Mouse (Mus musculus) limb, embryonic 15.5 days (tissue): ENCODE data around the gene Zfp219. TPM values are rescaled to one million over a fixed set of nuclear protein-coding genes. Genes with fewer than 3 reads are reported as not detected.

Experiments used
- ATAC-seq: fragments of 200-750 bp; cut with Nextera tagmentation; 2 replicates; pipeline ENCODE4 v1.8.0; 2017; ENCODE audit warnings: low read depth, moderate TSS enrichment; ENCODE audit not compliant: insufficient number of reproducible peaks, low FRiP score, low TSS enrichment
- H3K27ac ChIP-seq: fragments of 300-500 bp; sonication (generic); 2 replicates; pipeline ENCODE4 v1.5.1; 2015; ENCODE audit warnings: moderate library complexity, mild to moderate bottlenecking, inconsistent platforms
- H3K27me3 ChIP-seq: fragments of 300-500 bp; sonication (generic); 2 replicates; pipeline ENCODE4 v1.6.1; 2015; ENCODE audit warnings: inconsistent platforms
- H3K36me3 ChIP-seq: fragments of 300-500 bp; sonication (generic); 2 replicates; pipeline ENCODE4 v1.6.1; 2015; ENCODE audit warnings: inconsistent platforms
- H3K4me1 ChIP-seq: fragments of 300-500 bp; sonication (generic); 2 replicates; pipeline ENCODE4 v1.6.1; 2015; ENCODE audit warnings: inconsistent platforms
- H3K4me2 ChIP-seq: fragments of 300-500 bp; sonication (generic); 2 replicates; pipeline ENCODE4 v1.6.1; 2015; ENCODE audit warnings: mild to moderate bottlenecking, inconsistent platforms
- H3K4me3 ChIP-seq: fragments of 300-500 bp; sonication (generic); 2 replicates; pipeline ENCODE4 v1.5.1; 2015; ENCODE audit warnings: mild to moderate bottlenecking, inconsistent platforms
- H3K9ac ChIP-seq: fragments of 300-500 bp; sonication (generic); 2 replicates; pipeline ENCODE4 v1.6.1; 2015; ENCODE audit warnings: inconsistent platforms
- H3K9me3 ChIP-seq: fragments of 300-500 bp; sonication (generic); 2 replicates; pipeline ENCODE4 v1.6.1; 2016; ENCODE audit warnings: inconsistent platforms
- WGBS: fragments of 180-500 bp; shearing (Covaris S2); methylation state at CpG from one replicate; pipeline ENCODE4 v1.1.7; 2015; 5-methylcytosine and 5-hydroxymethylcytosine counted together
- polyA plus RNA-seq: library from polyadenylated mRNA; unstranded; fragments of >200 nt; fragmentation: Nextera tagmentation; extraction: Ambion mirVana; gene quantifications from 2 replicates; pipeline ENCODE4 v1.2.1, GENCODE M21; 2015

The Zfp219 gene
- polyA plus RNA-seq, 1 experiment from 2014 or later, result 26.7 TPM

DNA sequence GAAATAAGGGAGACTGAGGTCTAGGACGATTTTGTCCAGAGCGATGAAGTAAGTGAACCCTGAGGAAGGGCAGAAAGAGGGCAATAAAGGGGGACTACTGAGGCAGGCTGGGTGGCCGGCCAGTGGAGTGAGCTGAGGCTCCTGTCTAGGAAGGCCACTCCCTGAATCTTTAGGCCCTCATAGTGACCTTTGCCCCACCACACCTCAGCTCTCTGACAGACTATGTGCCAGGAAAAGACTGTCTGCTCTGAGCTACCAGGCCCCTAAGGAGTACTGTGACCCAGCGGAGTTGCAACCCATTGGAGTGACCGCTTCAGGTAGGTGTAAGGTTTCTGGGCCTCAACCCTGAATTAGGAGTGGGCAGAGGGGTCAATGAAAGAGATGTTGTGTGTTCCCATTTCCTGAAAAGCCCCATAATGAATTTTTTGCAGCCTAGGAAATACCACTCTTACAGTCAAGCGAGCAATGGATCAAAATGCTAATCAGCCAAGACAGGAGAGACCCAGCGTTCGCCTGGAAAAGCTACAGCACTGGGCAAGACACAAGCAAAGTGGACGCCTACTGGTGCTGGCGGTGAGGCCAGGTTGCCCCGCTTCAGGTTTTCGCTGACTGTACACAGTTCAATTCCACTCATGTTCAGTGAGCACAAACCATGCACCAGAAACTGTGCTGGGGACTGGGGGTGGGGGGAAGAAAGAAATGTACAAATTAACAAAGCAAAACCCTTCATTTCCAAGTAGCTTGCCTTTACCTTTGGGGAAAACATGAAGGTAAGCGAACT lies 3.7 kb downstream of the Zfp219 start:
- Histone ChIP-seq H3K9ac (no peak overlapping the region), H3K4me1 (peaks cover 45% of the 10 kb centered on the region), H3K9me3 (no peaks in the 10 kb centered on the region), H3K27ac (no peak overlapping the region), H3K27me3 (no peaks in the 10 kb centered on the region), H3K4me2 (no peak overlapping the region), H3K4me3 (no peak overlapping the region), H3K36me3 (no peaks in the 10 kb centered on the region)
- 79% methylated on average over 13 of the region's 13 CpGs for WGBS
- ATAC-seq, result no peak

DNA sequence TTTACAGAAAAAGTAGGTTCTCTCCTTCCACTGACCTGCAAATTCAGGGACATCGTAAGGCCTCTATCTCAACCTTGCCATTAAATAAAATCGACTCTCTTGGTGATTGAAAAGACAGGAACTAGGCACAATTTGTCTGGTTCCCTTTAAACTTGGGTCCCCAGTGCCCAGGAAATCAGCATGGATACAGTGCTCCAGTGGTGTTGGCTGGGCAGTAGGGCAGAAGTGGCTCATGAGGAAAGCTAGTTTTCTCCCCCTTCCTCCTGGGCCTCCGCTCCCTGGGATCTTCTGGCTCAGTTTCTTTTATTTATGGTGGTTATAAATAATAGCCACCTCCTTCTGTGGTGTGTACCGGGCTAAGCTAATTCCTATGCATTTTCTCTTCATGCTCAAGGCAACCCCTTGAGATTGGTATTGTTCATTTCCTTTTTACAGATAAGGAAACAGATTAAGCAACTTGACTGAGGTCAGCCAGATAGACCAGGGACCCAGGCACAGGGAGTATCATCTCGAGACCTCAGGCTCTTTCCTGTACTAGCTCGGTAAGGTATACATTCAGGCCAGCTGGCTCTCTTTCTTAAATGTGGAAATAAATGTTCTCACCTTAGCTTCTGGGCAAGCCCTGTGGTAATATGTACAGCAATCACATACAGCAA lies 5.0 kb downstream of the Zfp219 start, which contains the start of gene Tmem253:
Gene Tmem253 (plus strand): TSS at position 214 of the 656 bp plus-strand sequence.
- H3K27ac ChIP-seq, result peak within 1 kb of the TSS; percentile 91
- no peaks in the 10 kb centered on the region for H3K27me3 ChIP-seq
- peak within 1 kb of the TSS; percentile 66 for H3K4me3 ChIP-seq
- ATAC-seq, result no peak
- H3K4me1 ChIP-seq, result peaks cover 37% of the 10 kb centered on the region
- H3K4me2 ChIP-seq, result peak within 1 kb of the TSS; percentile 61
- no peaks in the 10 kb centered on the region for H3K9me3 ChIP-seq
- no peaks in the 10 kb centered on the region for H3K36me3 ChIP-seq
- peak within 1 kb of the TSS; percentile 69 for H3K9ac ChIP-seq
- 28% methylated on average over 6 of the region's 6 CpGs for WGBS

DNA sequence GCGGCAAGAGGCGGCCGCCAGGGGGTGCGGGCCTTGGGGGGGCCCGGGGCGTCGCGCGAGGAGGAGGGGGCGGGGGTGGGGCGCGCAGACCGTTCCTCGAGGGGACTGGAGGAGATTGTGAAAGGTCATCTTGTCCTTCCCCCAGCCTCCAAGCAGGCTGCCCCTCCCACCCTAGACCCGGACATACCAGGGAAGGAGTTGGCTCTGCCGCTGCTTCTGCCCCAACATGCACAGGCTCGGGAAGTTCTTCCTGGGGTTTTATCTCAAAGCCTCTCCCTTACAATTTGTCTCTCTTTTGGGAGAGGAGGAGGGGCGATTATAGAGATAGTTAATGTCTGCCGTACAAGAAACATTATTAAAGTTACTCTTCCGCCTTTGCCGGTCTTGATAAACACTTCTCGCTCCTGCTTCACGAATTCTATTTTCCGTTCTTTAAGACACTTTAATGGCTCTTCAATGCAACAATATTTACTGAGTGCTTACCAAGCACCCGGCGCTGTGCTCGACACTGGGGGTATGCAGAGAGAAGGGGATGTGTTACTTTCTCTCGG lies 5.7 kb downstream of the Zfp219 start:
- Histone ChIP-seq H3K4me3 (peak overlapping the region; percentile 66), H3K9ac (peak overlapping the region; percentile 69), H3K27ac (peak overlapping the region; percentile 91), H3K36me3 (no peaks in the 10 kb centered on the region), H3K9me3 (no peaks in the 10 kb centered on the region), H3K4me1 (peaks cover 44% of the 10 kb centered on the region), H3K27me3 (no peaks in the 10 kb centered on the region), H3K4me2 (peak overlapping the region; percentile 61)
- under 1% methylated on average over 14 of the region's 28 CpGs for whole genome bisulfite sequencing
- ATAC-seq, result 0 out of 2 replicates have a peak, but pooled peaks have one; percentile 33

DNA sequence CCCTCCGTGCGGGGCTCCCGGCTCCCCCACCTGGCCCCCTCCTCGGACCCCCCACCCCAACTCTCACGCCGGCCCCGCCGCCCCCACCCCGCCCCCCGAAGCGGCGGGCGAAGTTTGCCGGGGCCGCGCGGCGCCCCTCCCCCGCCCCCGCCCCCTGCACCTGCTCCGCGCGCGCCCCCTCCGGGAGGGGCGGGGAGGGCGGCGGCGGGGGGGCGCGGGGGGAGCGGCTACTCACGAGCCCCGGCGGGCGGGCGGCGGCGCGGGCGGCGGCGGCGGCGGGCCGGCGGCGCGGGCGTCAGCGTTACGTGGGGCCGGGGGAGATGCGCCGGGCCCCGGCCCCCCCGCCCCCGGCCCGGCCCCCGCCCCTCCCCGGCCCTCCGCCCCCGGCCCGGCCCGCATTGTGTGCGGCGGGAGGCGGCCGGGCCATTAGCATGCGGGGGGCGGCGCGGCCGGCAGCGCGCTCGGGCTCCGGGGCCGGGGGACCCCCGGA lies 6.2 kb downstream of the Zfp219 start:
- Histone ChIP-seq H3K27me3 (no peaks in the 10 kb centered on the region), H3K36me3 (peaks cover 1% of the 10 kb centered on the region; the same call in 1 of the 2 replicates), H3K4me3 (peak overlapping the region; percentile 66), H3K9ac (peak overlapping the region; percentile 69), H3K4me2 (peak overlapping the region; percentile 61), H3K27ac (peak overlapping the region; percentile 91), H3K9me3 (no peaks in the 10 kb centered on the region), H3K4me1 (peaks cover 48% of the 10 kb centered on the region)
- ATAC-seq, result 0 out of 2 replicates have a peak, but pooled peaks have one; percentile 43
- WGBS, result 0% methylated on average over 4 of the region's 80 CpGs

DNA sequence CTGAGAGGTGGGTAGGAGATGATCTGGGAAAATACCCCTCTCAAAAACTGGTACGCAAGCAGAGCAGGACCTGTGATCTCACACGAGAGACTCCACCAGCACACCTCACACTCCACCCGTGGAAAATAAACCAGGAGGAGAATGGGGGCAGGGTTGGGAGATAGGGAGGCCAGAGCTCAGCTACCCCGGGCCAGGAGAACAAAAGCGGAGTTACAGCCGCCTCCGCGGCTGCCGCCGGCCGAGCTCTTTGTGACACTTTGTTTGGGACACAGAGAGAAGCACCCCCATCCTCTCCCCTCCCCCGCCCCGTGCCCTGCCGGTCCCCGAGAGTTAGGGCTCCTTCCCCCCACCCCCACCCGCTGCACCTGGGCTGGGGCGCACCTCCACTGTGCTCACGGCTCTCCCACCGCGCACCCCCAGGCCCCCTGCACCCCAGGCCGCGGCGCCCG lies 6.7 kb downstream of the Zfp219 start:
- peak overlapping the region; percentile 66 for H3K4me3 ChIP-seq
- no peak for ATAC-seq
- peak overlapping the region; percentile 69 for H3K9ac ChIP-seq
- peak overlapping the region; percentile 91 for H3K27ac ChIP-seq
- peak overlapping the region; percentile 61 for H3K4me2 ChIP-seq
- no peaks in the 10 kb centered on the region for H3K9me3 ChIP-seq
- 1% methylated on average over 11 of the region's 24 CpGs for WGBS
- peaks cover 48% of the 10 kb centered on the region for H3K4me1 ChIP-seq
- H3K27me3 ChIP-seq, result no peaks in the 10 kb centered on the region
- peaks cover 6% of the 10 kb centered on the region; the same call in 1 of the 2 replicates for H3K36me3 ChIP-seq

DNA sequence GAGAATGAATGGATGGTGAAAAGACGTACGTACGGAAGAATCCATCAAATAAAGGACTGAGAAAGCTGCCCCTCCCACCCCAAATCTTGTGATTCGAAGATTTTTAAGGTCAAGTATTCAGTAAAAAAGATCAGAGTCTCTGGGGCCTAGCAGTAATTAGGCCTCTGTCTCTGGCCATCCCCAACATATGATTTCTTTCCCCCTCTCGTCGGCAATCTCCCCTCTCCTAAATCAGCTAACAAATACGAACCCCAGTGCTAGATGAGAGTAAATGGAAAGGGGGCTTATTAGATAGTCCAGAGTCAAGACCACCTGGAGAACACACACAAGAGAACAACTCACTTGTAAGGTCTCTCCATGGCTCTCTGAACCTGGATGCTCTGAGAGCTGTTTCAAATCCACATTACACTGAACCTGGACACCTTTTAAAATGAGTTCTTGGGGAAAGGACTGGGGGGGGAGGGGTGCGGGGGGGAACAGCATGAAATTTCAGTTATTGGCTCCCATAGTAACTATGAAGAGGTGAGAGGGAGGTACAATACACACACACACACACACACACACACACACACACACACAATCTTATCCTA lies 7.4 kb downstream of the Zfp219 start:
- Histone ChIP-seq H3K9me3 (no peaks in the 10 kb centered on the region), H3K4me2 (peak overlapping the region; percentile 61; the same call in 1 of the 2 replicates), H3K4me1 (peaks cover 46% of the 10 kb centered on the region), H3K27me3 (no peaks in the 10 kb centered on the region), H3K9ac (no peak overlapping the region), H3K36me3 (peaks cover 12% of the 10 kb centered on the region), H3K4me3 (peak overlapping the region; percentile 66), H3K27ac (peak overlapping the region; percentile 91; the same call in 1 of the 2 replicates)
- WGBS, result 46% methylated on average over 8 of the region's 8 CpGs
- ATAC-seq, result no peak

DNA sequence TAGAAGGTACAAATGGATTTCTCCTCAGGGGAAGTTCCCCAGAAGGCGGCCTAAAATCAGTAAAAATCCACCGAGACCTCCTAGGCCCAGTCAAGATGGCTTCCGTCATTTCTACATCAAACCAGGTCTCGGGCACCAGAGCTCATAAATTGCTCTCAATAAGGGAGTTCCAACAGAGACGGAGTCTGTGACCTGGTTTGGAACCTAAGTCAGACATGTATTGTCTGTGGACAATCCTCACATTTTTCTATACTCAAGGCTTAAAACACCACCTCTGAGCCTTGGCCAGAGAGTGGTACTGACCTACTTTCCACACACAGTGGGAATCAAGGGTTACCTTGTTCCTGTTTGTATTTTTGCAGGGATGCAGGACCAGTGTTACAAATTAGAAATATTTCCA lies 8.0 kb downstream of the Zfp219 start:
- 50% methylated on average over 5 of the region's 5 CpGs for WGBS
- no peaks in the 10 kb centered on the region for H3K27me3 ChIP-seq
- H3K9me3 ChIP-seq, result no peaks in the 10 kb centered on the region
- H3K9ac ChIP-seq, result no peak overlapping the region
- no peak overlapping the region for H3K4me3 ChIP-seq
- no peak for ATAC-seq
- 0 out of 2 replicates have a peak overlapping the region, but pooled peaks have one; percentile 24 for H3K27ac ChIP-seq
- peaks cover 14% of the 10 kb centered on the region for H3K36me3 ChIP-seq
- H3K4me1 ChIP-seq, result peaks cover 46% of the 10 kb centered on the region
- no peak overlapping the region for H3K4me2 ChIP-seq

DNA sequence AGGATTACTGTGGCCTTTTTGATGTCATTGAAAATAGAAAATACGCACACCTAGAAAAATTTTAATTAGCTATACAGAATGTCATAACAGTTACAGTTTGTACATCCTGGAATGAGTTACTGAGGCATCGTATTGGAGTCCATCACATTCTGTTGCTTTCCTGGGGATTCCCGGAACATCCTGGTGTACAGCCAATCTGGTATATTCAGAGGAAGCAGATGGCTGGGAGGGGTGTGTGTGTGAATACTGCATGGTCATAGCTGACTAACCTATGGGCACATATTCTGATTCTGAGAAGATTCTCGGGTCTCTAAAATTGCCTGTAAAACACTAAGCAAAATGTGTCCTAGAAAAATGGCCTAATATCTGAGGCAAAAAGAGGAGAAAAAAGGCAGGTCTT lies 8.4 kb downstream of the Zfp219 start:
- Histone ChIP-seq H3K4me2 (no peak overlapping the region), H3K4me3 (no peak overlapping the region), H3K36me3 (peaks cover 17% of the 10 kb centered on the region), H3K4me1 (peaks cover 46% of the 10 kb centered on the region), H3K9ac (no peak overlapping the region), H3K27me3 (no peaks in the 10 kb centered on the region), H3K9me3 (no peaks in the 10 kb centered on the region), H3K27ac (no peak overlapping the region)
- no peak for ATAC-seq
- WGBS, result 70% methylated on average over 4 of the region's 4 CpGs

DNA sequence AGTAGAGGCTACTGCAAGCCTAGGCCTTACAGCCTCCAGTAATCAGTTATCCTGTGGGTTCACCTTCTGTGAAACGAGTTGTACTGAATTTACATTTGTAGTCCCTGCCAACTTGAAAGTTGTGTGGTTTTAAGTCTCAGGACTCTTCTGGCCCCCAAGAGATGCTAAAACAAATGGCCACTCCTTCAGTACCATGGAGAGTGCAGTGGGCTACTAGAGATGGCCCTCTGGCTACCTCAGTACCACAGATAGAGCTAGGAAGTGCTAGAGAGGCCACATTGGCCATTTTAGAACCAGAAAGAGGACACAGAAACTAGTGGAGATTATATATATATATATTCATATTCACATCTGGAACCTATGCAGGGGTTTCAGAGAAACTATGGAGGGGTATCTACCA lies 8.8 kb downstream of the Zfp219 start:
- Histone ChIP-seq H3K4me2 (no peak overlapping the region), H3K36me3 (peaks cover 21% of the 10 kb centered on the region), H3K9me3 (no peaks in the 10 kb centered on the region), H3K27ac (no peak overlapping the region), H3K9ac (no peak overlapping the region), H3K27me3 (no peaks in the 10 kb centered on the region), H3K4me3 (no peak overlapping the region), H3K4me1 (peaks cover 46% of the 10 kb centered on the region)
- 81% methylated on average over 1 of the region's 1 CpGs for WGBS
- ATAC-seq, result no peak

DNA sequence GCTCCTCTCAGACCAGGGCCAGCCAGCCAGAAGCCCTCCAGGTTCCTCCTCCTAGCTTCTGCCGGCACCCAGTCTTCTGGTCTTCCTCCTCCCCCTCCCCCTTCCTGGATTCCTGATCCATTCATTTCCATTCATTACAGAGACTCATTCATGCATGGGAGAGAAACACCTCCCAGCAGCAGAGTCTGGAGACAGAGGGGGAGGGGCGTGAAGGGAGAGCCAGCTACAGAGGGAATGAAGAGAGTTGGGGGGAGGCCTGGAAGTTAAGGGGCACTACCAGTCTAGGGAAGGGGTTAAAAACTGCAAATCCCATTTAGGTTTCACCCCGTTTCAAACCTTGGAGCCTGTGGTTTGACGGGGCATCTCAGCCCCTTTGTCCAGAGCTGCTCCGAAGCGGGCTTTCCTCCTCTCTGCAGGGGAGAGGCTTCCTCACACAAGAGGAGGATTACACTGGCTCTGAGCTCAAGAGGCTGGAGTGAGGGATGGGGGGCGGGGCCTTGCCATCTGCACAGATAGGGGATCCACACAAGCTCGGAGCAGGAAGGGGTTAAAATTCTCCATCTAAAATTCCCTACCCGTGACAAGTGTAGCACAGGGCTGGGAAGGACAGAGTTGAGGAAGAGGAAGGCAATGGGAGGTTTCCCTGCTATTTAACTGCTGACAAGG lies 10.0 kb downstream of the Zfp219 start:
- peaks cover 32% of the 10 kb centered on the region for H3K36me3 ChIP-seq
- 14% methylated on average over 9 of the region's 9 CpGs for WGBS
- no peaks in the 10 kb centered on the region for H3K9me3 ChIP-seq
- no peaks in the 10 kb centered on the region for H3K27me3 ChIP-seq
- H3K27ac ChIP-seq, result peak overlapping the region; percentile 33; the same call in 1 of the 2 replicates
- no peak for ATAC-seq
- peaks cover 36% of the 10 kb centered on the region for H3K4me1 ChIP-seq
- H3K4me2 ChIP-seq, result peak overlapping the region; percentile 17
- H3K4me3 ChIP-seq, result no peak overlapping the region
- no peak overlapping the region for H3K9ac ChIP-seq

DNA sequence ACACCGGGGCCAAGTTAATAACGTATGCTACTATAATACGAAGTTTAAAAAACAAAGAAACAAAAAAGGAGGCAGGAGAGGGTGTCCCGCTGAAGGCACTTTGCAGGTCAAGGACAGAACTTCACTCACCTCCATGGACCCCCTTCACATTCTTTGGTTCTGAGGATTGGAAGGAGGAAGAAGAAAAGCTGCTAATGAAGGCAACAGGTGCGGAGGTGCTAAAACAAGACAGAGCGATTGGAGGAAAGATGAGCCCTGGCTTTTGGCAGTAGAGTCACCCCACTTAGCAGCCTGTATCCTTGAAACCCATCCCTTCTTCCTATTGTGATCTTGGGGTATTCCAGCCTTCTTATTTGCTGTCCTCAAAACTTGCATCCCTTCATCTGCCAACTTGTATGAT lies 10.7 kb downstream of the Zfp219 start:
- H3K4me3 ChIP-seq, result no peak overlapping the region
- H3K27ac ChIP-seq, result no peak overlapping the region
- no peaks in the 10 kb centered on the region for H3K9me3 ChIP-seq
- peaks cover 30% of the 10 kb centered on the region for H3K4me1 ChIP-seq
- H3K4me2 ChIP-seq, result no peak overlapping the region
- peaks cover 40% of the 10 kb centered on the region for H3K36me3 ChIP-seq
- ATAC-seq, result no peak
- WGBS, result 69% methylated on average over 6 of the region's 6 CpGs
- H3K27me3 ChIP-seq, result no peaks in the 10 kb centered on the region
- H3K9ac ChIP-seq, result no peak overlapping the region
